Mouse (Mus musculus): Measurements from ENCODE around the gene Hilpda.

DNA sequence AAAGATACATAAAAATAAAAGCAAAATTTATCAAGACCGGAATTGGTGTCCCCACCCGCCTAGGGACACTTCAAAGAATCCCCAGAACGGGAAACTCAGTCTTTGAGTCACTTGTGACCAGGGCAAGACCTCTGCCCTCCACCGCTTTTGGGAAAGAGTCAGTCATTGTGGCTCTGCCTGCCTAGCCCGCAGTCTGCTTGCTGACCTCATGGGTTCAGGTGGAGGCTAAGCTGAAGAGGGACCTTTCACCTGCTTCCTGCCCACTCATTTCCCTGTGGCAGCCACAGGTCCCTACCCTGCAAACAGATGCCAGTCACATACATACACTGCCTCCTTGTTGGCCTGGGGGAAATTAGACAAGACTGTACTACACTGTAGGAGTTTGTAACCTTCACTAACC, 25.7 kb upstream of the Hilpda start:
- TF ChIP-seq CTCF (IDR thresholded peaks at IDR 0.05; ENCODE audit: control insufficient read depth, insufficient read depth, insufficient read length) (no peak), MAX (IDR thresholded peaks at IDR 0.05) (no peak), USF1 (IDR thresholded peaks at IDR 0.05; ENCODE audit: low read depth) (no peak)

Data from C2C12 (cell line).